Mouse (Mus musculus) cerebellum, adult 2 months (tissue): Measurements from ENCODE around the gene Cacna1d. TPM values are rescaled to one million over a fixed set of nuclear protein-coding genes. Genes with fewer than 3 reads are reported as not detected.

Experiments used
- DNase-seq, 2 experiments: peaks; one replicate each; pipeline ENCODE4 v3.0.0; 2021
- H3K27ac ChIP-seq: fragments of 200-500 bp; 2 replicates; pipeline ENCODE4 v1.5.1; 2012; ENCODE audit warnings: low read length, control low read depth, inconsistent platforms; ENCODE audit not compliant: insufficient read depth
- H3K27me3 ChIP-seq: fragments of 200-500 bp; 2 replicates; pipeline ENCODE4 v1.6.1; 2012; ENCODE audit warnings: inconsistent platforms, mild to moderate bottlenecking, low read length, moderate library complexity; ENCODE audit not compliant: control insufficient read depth, insufficient read depth
- H3K4me1 ChIP-seq: fragments of 200-500 bp; 2 replicates; pipeline ENCODE4 v1.6.1; 2011; ENCODE audit warnings: low read length; ENCODE audit not compliant: control insufficient read depth, insufficient read depth
- H3K4me3 ChIP-seq: fragments of 200-500 bp; replicated peaks from 2 replicates; pipeline ENCODE3; 2011; ENCODE audit warnings: mild to moderate bottlenecking, low read depth, low read length, control low read depth; ENCODE audit not compliant: insufficient read depth
- CTCF ChIP-seq: fragments of 200-500 bp; IDR thresholded peaks from 2 replicates; pipeline ENCODE4 v1.5.1; 2011; ENCODE audit warnings: low read depth, mild to moderate bottlenecking, control low read depth, low read length, moderate library complexity, borderline replicate concordance; ENCODE audit not compliant: insufficient read depth
- POLR2A ChIP-seq: fragments of 200-500 bp; IDR thresholded peaks from 2 replicates; pipeline ENCODE4 v1.6.1; 2011; ENCODE audit warnings: low read length, control low read depth, borderline replicate concordance; ENCODE audit not compliant: insufficient read depth
- WGBS: fragments of 180-500 bp; shearing (Covaris S2); methylation state at CpG from one replicate; pipeline ENCODE4 v1.1.7; 2018; 5-methylcytosine and 5-hydroxymethylcytosine counted together
- polyA plus RNA-seq: library from polyadenylated mRNA; depleted of rRNA; stranded (reverse); fragments of >200 nt; gene quantifications from 2 replicates; pipeline ENCODE4 v1.2.3, GENCODE M21; 2012

Cacna1d gene
- polyA plus RNA-seq, 1 experiment: 35.0 TPM

DNA sequence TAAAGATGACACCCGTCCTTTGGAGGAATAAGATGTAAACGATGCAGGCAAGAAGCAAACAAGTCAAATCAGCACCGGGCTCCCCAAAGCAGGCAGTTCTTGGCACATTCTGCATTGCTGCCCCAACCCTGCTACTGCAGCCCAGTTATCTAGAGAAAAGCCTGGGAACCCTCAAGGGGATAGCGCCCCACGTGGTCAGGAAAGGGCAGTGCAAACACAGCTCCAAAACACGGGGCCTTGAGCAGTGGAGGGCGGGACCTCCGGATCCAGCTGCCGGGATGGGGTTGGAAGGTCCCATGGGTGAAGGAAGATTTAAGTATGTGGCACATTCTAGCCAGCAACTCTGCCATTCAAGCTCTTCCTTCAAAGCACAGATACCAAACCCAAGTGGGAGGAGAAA lies 361.9 kb downstream of the Cacna1d start:
- TF ChIP-seq CTCF (peak; percentile 70; the same call in 1 of the 2 replicates), POLR2A (no peak)
- WGBS: 41% methylated on average over 9 of the region's 9 CpGs
- peak in 1 of 2 experiments; percentile 46 for DNase-seq

GRCm38 (mm10) chr14:30124951-30125690 lies 366.1 kb downstream of the Cacna1d start:
- Histone ChIP-seq H3K4me3 (no peak overlapping the region), H3K27ac (no peak overlapping the region), H3K4me1 (peaks cover 6% of the 10 kb centered on the region), H3K27me3 (no peaks in the 10 kb centered on the region)
- 82% methylated on average over 20 of the region's 20 CpGs for WGBS
- DNase-seq: no peak
- TF ChIP-seq CTCF (no peak), POLR2A (no peak)

More for the DNA sequence above, 361.9 kb downstream of the Cacna1d start:
- no peak overlapping the region for H3K4me3 ChIP-seq
- H3K4me1 ChIP-seq: peaks cover 18% of the 10 kb centered on the region
- H3K27ac ChIP-seq: no peak overlapping the region
- no peaks in the 10 kb centered on the region for H3K27me3 ChIP-seq

DNA sequence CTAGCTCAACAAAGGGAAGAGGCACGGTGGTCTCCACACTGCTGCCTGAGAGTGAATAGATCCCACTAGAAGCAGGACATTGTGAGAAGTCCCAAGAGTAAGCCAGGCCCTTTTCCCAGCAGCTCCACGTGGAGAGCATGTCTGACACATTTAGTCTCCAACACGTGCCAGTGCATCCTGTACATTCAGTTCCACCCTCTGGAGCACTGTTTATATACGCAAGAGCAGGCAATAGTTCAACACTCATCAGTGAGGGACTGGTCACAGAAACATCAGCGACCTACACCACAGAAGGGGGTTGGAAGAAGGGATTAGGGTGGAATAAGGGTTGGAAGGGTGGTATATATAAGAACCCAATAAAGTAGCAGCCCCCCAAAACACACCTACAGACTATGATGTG lies 371.2 kb downstream of the Cacna1d start:
- no peaks in the 10 kb centered on the region for H3K27me3 ChIP-seq
- no peak overlapping the region for H3K27ac ChIP-seq
- WGBS: 66% methylated on average over 5 of the region's 5 CpGs
- TF ChIP-seq CTCF: no peak
- TF ChIP-seq POLR2A: no peak
- H3K4me3 ChIP-seq: no peak overlapping the region
- H3K4me1 ChIP-seq: no peaks in the 10 kb centered on the region
- no peak for DNase-seq

GRCm38 (mm10) chr14:30113392-30114108 lies 377.7 kb downstream of the Cacna1d start:
- DNase-seq: no peak
- Histone ChIP-seq H3K4me1 (no peaks in the 10 kb centered on the region), H3K27ac (no peak overlapping the region), H3K27me3 (no peaks in the 10 kb centered on the region), H3K4me3 (no peak overlapping the region)
- TF ChIP-seq POLR2A: no peak
- no peak for TF ChIP-seq CTCF
- 78% methylated on average over 9 of the region's 9 CpGs for WGBS

GRCm38 (mm10) chr14:30109079-30109478 lies 382.2 kb downstream of the Cacna1d start:
- 73% methylated on average over 2 of the region's 2 CpGs for WGBS
- Histone ChIP-seq H3K4me3 (no peak overlapping the region), H3K4me1 (peaks cover 6% of the 10 kb centered on the region; the same call in 1 of the 2 replicates), H3K27me3 (no peaks in the 10 kb centered on the region), H3K27ac (no peak overlapping the region)
- no peak for DNase-seq
- TF ChIP-seq POLR2A (no peak), CTCF (peak; percentile 62)

DNA sequence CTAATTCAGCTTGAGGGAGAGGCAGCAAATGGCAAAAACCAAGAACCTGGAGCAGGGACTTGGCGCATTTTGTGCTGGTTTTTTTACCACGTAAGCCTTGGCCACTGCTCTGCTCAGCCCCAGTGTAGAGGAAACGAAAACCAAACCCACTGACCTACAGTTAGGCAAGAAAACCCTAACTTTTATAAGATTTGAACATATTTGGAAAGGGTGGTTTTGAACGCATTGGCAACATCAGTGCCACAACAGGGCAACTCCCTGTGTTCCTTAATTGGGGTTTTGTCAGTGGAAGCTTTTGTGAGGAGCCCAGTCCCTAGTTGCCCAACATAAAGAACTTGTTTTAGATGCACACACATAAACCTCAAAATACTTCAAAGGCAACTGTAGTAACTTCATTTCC lies 384.7 kb downstream of the Cacna1d start:
- H3K27ac ChIP-seq: no peak overlapping the region
- no peak for TF ChIP-seq POLR2A
- TF ChIP-seq CTCF: no peak
- H3K4me1 ChIP-seq: peaks cover 6% of the 10 kb centered on the region; the same call in 1 of the 2 replicates
- no peak for DNase-seq
- WGBS: 93% methylated on average over 4 of the region's 4 CpGs
- H3K27me3 ChIP-seq: no peaks in the 10 kb centered on the region
- no peak overlapping the region for H3K4me3 ChIP-seq

- DNase-seq: peak; percentile 37 to 68
- TF ChIP-seq CTCF: no peak
- no peak for TF ChIP-seq POLR2A
- no peak overlapping the region for H3K4me3 ChIP-seq
- peaks cover 6% of the 10 kb centered on the region; the same call in 1 of the 2 replicates for H3K4me1 ChIP-seq
- WGBS: 15% methylated on average over 6 of the region's 6 CpGs
- no peak overlapping the region for H3K27ac ChIP-seq
- H3K27me3 ChIP-seq: no peaks in the 10 kb centered on the region
Measured at GRCm38 (mm10) chr14:30105551-30105950, 385.7 kb downstream of the Cacna1d start.

GRCm38 (mm10) chr14:30103946-30104536 lies 387.2 kb downstream of the Cacna1d start:
- WGBS: 81% methylated on average over 8 of the region's 8 CpGs
- TF ChIP-seq CTCF: no peak
- no peak for TF ChIP-seq POLR2A

More at GRCm38 (mm10) chr14:30103946-30104536, 387.2 kb downstream of the Cacna1d start:
- Histone ChIP-seq H3K4me3 (no peak overlapping the region), H3K4me1 (peaks cover 6% of the 10 kb centered on the region; the same call in 1 of the 2 replicates), H3K27me3 (no peaks in the 10 kb centered on the region), H3K27ac (no peak overlapping the region)
- no peak for DNase-seq
